Mouse (Mus musculus): ENCODE data around the gene Sh3gl1.
"Not testable (repeated sequence)": the region's sequence is repeated elsewhere in the genome, so short reads cannot be mapped to it uniquely, and the experiment has no call there.

Sh3gl1 gene

GRCm38 (mm10) chr17:56036176-56036900 is at the start of gene Sh3gl1:
TSS of gene Sh3gl1 (minus strand) at chr17:56036635.
- peak; percentile 99 to 100 for DNase-seq

DNA sequence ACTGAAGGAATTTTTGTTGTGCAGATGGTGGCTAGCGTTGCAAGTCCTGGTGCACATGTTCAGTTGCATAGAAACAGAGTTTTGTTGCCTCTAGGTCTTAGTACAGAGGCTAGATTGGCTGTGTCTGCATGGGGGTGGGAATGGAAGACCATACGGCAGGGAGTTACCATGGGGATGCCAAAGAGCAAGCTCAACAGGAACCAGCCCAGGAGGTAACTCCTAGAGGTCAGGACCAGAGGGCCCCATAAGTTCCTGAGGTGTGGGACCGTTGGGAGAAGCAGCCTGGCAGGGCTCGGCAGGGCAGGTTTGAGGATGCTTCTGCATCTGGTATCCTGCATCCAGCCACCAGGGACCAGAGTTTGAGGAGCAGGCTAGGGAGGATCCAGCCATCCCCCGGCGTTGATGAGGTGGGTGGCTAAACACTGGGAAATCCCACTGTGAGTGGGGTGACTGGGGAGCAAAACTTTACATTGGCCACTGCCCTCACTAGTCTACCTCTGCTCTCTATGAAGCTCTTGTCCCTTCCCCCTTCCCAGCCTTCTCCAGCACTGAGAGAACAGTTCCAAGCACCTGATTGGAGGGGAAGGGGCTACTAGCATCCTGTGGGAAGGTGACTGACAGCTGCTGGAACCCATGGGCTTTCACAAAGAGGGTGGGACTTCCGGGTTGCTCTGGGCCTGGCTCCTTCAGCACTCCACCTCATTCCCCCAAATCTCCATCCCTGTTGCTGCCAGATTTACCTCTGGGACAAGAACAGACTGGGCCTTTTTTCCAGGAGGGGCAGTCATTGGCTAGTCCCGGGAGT is 44.5 kb upstream of the Sh3gl1 start:
- peak in 1 of 2 experiments; percentile 52 for DNase-seq

- DNase-seq: peak in 1 of 2 experiments; percentile 29
These were observed 43.5 kb upstream of the Sh3gl1 start for GRCm38 (mm10) chr17:56079921-56080320.

GRCm38 (mm10) chr17:56078880-56079795 is 42.7 kb upstream of the Sh3gl1 start, which contains the start of gene Hdgfl2:
TSS of gene Hdgfl2 (plus strand) at chr17:56079634.
- DNase-seq: peak; percentile 100

- DNase-seq: peak in 1 of 2 experiments; percentile 38
These were observed 41.9 kb upstream of the Sh3gl1 start for GRCm38 (mm10) chr17:56078361-56078760.

DNA sequence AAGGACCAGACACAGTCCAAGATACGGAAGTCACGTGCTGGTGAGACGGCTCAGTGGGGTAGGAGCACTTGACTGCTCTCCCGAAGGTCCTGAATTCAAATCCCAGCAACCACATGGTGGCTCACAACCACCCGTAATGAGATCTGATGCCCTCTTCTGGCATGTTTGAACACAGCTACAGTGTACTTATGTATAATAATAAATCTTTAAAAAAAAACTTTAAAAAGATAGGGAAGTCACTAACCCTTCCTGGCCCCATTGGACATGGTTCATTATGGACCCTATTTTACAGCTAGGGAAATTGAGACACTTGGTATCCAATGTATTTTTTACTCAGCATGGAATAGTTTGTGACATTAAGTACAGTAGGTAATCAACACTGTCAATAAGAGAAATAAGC is 41.1 kb upstream of the Sh3gl1 start:
- no peak for DNase-seq

DNA sequence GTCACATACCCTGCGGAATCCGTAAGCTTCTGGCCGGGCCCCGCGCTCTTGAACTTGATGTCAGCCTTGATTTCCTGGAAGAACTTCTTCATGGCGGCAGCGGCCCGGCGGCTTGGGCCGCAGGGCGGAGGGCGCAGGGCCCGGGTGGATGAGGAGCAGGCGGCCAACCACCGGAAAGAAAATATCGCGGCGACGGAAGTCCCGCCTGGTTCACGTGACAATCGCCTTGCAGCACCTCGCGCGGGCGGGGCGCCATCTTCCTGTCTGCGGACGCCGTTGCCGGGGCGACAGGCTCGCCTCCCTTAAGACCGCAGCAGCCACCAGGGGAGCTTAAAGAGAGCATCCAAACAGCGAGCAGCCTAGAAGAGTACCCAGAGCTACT is 38.4 kb upstream of the Sh3gl1 start, which contains the start of gene Ubxn6:
TSS of gene Ubxn6 (minus strand) at position 202 of the 382 bp plus-strand sequence.
- peak; percentile 97 to 99 for DNase-seq

DNA sequence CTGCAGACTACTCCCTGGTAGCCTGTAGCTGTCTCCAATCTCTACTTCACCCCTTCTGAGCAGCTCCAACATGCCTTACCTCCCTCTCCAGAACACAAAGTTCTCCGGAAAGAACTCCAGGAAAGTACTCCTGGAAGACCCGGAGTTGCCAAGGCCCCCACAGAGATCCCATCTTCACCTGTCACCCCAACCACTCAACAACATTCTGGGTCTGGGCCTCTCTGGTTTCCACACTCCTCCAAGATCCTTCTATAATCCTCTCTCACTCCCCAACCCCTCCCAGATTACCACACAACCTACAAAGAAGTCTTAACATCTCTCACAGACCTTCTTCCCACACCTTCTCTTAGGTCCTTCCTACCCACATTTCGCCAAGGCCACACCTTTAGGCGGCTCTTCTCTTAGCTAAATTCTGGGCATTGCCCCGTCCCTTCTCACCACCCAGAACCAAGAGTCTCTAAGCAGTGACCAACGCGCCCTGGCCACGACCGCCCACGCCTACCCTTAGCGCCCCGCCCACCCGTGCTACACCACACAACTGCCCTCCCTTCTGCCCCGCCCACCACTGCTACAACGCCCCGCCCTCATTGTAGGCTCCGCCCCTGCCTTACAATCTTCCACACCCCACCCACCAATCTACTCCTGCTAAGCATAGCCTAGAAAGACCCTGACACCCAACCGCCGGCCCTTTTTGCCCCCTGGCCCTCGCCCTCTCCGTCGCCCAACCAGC is 37.8 kb upstream of the Sh3gl1 start:
- DNase-seq: peak in 1 of 2 experiments; percentile 84

DNA sequence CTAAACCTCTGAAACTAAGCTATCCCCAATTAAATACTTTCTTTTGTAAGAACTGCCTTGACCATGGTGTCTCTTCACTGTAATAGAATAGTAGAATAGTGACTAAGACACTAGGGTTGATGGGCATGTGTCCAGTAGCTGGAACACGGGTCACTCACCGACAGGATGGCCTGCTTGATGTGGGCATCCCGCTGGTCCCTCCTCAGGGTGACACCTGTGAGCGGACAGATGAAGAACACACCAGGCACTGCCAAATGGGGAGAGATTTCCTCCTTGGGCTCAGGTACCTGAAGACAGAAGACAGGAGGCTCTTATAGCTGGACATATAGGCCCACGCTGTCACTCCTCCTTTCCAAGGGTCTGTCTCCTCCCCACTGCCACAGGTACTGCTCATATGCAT is 35.8 kb upstream of the Sh3gl1 start:
- no peak for DNase-seq

DNA sequence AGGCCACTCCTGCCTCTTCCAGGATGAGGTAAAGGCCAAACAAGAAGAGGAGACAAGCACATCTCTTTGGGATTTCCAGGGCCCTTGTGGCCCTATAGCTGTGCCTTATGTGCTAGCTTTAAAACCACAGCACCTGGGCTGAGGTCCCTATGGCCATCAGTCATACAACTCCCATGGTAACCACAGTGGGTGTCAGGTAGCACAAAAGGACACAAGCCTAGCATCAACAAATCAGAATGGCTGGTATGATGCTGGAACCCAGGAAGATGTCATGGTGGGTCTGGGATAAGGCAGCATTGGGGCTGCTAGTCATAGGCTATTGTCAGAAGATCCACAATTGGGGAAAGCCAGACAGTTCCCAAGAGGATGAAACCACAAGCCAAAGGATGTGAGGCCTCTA is 34.7 kb upstream of the Sh3gl1 start:
- DNase-seq: no peak

- no peak for DNase-seq
These were observed 32.6 kb upstream of the Sh3gl1 start for GRCm38 (mm10) chr17:56069066-56069465.

DNA sequence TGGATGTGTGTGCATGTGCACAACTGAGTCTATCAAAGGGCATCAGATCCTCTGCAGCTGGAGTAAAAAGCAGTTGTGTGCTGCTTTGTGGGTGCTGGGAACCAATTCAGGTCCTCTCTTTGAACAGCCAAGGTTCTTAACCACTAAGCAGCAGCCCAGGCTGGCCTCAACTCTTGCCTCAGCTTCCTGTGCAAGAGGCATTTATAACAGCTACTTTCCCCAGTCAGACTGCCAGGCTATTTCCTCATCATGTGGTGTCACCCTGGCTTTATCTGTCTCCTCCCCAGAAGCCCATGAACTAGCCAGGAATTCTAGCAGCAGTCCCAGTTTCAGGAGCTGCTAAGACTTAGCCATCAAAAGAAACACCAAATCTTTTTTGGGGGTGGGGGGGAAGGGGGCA is 30.0 kb upstream of the Sh3gl1 start:
- DNase-seq: no peak

GRCm38 (mm10) chr17:56065715-56066114 is 29.3 kb upstream of the Sh3gl1 start:
- not testable (repeated sequence) for DNase-seq

- no peak for DNase-seq
These were observed 25.6 kb upstream of the Sh3gl1 start for GRCm38 (mm10) chr17:56062081-56062480.

- DNase-seq: peak; percentile 76 to 78
These were observed 21.1 kb upstream of the Sh3gl1 start for GRCm38 (mm10) chr17:56057381-56058120.

DNA sequence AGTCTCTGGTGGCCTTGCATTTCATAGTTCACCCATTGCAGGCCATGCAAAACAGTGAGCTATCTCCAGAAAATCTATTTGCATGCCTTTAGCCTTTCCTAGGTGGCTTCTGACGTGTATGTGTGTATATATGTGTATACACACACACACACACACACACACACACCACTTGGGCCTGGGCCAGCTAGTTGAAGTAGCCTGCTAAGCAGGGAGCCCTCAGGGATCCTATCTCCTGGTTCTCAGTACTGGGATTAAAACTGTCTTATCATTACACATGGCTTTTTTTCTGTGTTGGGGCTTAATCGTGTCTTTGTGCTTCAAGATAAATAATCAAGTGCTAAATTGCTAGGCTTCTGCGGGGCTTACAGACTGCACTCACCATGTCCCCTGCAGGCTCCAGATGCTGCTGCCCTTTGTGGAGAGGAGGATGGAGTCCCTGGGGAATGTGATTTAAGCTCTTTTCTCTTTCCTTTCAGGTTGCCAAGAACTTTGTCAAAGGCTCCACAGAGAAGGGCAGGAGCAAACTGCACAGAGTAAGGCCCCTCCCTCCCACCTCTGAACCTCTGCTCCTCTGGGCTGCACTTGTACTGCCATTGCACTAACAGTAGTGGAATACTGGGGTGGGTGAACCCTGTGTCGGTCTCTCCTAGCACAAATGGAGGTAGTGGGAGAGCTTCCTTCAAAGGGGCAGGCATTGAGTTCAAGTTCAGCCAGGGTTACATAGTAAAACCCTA is 19.7 kb upstream of the Sh3gl1 start:
- no peak for DNase-seq

- DNase-seq: no peak
These were observed 18.5 kb upstream of the Sh3gl1 start for GRCm38 (mm10) chr17:56054938-56055337.

GRCm38 (mm10) chr17:56051369-56051768 is 14.9 kb upstream of the Sh3gl1 start:
- no peak for DNase-seq

GRCm38 (mm10) chr17:56040857-56041163 is 4.4 kb upstream of the Sh3gl1 start:
- no peak for DNase-seq

- DNase-seq: peak; percentile 94 to 98
These were observed 3.8 kb upstream of the Sh3gl1 start, which contains the start of gene Chaf1a for GRCm38 (mm10) chr17:56040030-56040856. TSS of gene Chaf1a (plus strand) at chr17:56040439.

Data from cerebellum, postnatal 25 days (tissue).